Mouse (Mus musculus) stomach, embryonic 16.5 days (tissue): ENCODE measurements around the gene Ftsj3. TPM values are rescaled to one million over a fixed set of nuclear protein-coding genes. Genes with fewer than 3 reads are reported as not detected.
A peak's percentile ranks its signal among the peaks of the same experiment; 100 is the strongest.

Source experiments
- ATAC-seq: fragments of 200-750 bp; cut with Nextera tagmentation; 2 replicates; pipeline ENCODE4 v1.8.0; 2017; ENCODE audit warnings: moderate number of reproducible peaks, moderate TSS enrichment; ENCODE audit not compliant: insufficient read depth, low FRiP score
- H3K27ac ChIP-seq: fragments of 300-500 bp; sonication (generic); 2 replicates; pipeline ENCODE4 v1.5.1; 2014; ENCODE audit warnings: low read length
- H3K27me3 ChIP-seq: fragments of 300-500 bp; sonication (generic); 2 replicates; pipeline ENCODE4 v1.6.1; 2014; ENCODE audit warnings: low read length, control low read depth, mixed read lengths; ENCODE audit not compliant: control insufficient read depth, insufficient read depth
- H3K36me3 ChIP-seq: fragments of 300-500 bp; sonication (generic); 2 replicates; pipeline ENCODE4 v1.6.1; 2014; ENCODE audit warnings: low read length; ENCODE audit not compliant: control insufficient read depth, insufficient read depth
- H3K4me1 ChIP-seq: fragments of 300-500 bp; sonication (generic); 2 replicates; pipeline ENCODE4 v1.6.1; 2014; ENCODE audit warnings: low read length, control low read depth, mixed read lengths; ENCODE audit not compliant: control insufficient read depth, insufficient read depth
- H3K4me2 ChIP-seq: fragments of 300-500 bp; sonication (generic); 2 replicates; pipeline ENCODE4 v1.6.1; 2014; ENCODE audit warnings: low read depth, low read length, mixed read lengths
- H3K4me3 ChIP-seq: fragments of 300-500 bp; sonication (generic); replicated peaks from 2 replicates; pipeline ENCODE4 v1.5.1; 2014; ENCODE audit warnings: mild to moderate bottlenecking, low read length
- H3K9ac ChIP-seq: fragments of 300-500 bp; sonication (generic); 2 replicates; pipeline ENCODE4 v1.6.1; 2014; ENCODE audit warnings: low read length
- H3K9me3 ChIP-seq: fragments of 300-500 bp; sonication (generic); replicated peaks from 2 replicates; pipeline ENCODE4 v1.6.1; 2016; ENCODE audit warnings: low read length, control low read depth; ENCODE audit not compliant: control insufficient read depth
- WGBS: fragments of 180-500 bp; shearing (Covaris S2); extraction: QIAGEN DNeasy Blood & Tissue Kit; methylation state at CpG from one replicate; pipeline ENCODE4 v1.1.7; 2014; 5-methylcytosine and 5-hydroxymethylcytosine counted together
- polyA plus RNA-seq: library from polyadenylated mRNA; unstranded; fragments of >200 nt; fragmentation: Nextera tagmentation; extraction: Ambion mirVana; gene quantifications from 2 replicates; pipeline ENCODE4 v1.2.1, GENCODE M21; 2015

The Ftsj3 gene
- polyA plus RNA-seq, 1 experiment from 2014 or later, result 50.9 TPM

DNA sequence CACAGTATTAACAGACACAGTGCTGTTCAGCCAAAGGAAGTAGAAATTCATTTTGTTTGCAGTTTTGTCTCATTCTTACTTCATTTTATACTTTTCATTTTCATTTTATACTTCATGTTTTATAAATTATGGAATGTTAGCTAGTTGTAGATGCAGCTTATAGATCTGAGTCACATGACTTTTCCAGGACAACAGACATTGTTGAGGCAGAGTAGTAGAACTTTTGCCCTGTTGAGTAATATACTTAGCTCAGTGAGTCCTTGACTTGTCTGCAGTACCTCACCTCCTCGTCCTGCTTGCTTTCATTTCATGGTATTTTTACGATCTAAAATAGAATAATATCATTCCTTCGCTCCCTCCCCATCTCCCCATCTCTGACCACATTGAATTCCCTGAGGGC lies 35.3 kb downstream of the Ftsj3 start:
- H3K36me3 ChIP-seq, result 0 out of 2 replicates have a peak, but pooled peaks cover 3% of the 10 kb centered on the region
- H3K27ac ChIP-seq, result no peak overlapping the region
- WGBS, result 92% methylated on average over 3 of the region's 3 CpGs
- no peak overlapping the region for H3K4me3 ChIP-seq
- H3K9ac ChIP-seq, result no peak overlapping the region
- no peak overlapping the region for H3K4me2 ChIP-seq
- no peaks in the 10 kb centered on the region for H3K27me3 ChIP-seq
- no peaks in the 10 kb centered on the region for H3K9me3 ChIP-seq
- H3K4me1 ChIP-seq, result peaks cover 11% of the 10 kb centered on the region
- no peak for ATAC-seq

DNA sequence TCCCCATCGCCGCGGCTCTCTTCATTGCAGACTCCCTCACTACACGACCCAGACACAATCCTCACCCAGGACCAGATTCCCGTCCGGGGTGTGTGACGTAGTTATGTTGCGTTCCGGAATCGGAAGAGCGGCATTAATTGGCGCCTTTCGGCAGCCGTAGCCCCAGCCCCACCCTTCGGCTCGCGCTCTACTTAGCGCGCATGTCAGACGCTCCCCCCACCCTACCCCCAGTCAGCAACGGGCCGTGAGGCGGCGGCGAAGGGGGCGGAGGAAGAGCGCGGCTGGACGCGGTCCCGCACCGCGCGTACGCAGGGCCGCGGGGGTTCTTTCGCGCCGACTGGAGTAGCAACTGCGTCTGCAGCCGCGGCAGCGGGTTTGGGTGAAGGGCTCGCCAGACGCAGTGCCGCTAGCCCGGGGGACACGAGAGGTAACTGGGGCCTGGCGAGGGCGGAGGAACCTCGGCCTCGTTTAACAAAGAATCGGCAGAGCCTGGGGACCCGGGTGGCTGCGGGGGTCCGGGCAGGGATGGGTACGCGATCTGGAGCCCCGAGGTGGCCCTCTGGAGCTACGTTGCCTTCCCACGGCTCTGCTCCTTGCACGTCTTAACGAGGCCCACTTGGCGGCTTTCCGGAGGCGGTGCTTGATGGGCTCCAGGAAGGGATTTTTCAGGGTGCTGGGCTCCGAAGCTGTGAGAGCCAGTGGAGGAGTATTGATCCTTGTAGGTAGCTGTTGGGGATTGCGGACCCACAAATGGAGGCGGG lies 39.0 kb downstream of the Ftsj3 start, which contains the start of gene Ddx42:
TSS of gene Ddx42 (plus strand) at position 197 of the 761 bp plus-strand sequence.
- ATAC-seq, result peak; percentile 94
- H3K4me1 ChIP-seq, result peaks cover 22% of the 10 kb centered on the region
- H3K27me3 ChIP-seq, result no peaks in the 10 kb centered on the region
- H3K4me3 ChIP-seq, result peak within 1 kb of the TSS; percentile 99
- H3K9me3 ChIP-seq, result no peaks in the 10 kb centered on the region
- WGBS, result under 1% methylated on average over 70 of the region's 70 CpGs
- H3K27ac ChIP-seq, result peak within 1 kb of the TSS; percentile 98
- peak within 1 kb of the TSS; percentile 98 for H3K9ac ChIP-seq
- H3K4me2 ChIP-seq, result peak within 1 kb of the TSS; percentile 75
- H3K36me3 ChIP-seq, result no peaks in the 10 kb centered on the region

GRCm38 (mm10) chr11:106215927-106216729 lies 39.8 kb downstream of the Ftsj3 start, which contains the start of gene Ccdc47:
Gene Ccdc47 (minus strand): TSS chr11:106216344.
- Histone ChIP-seq H3K9me3 (no peaks in the 10 kb centered on the region), H3K36me3 (peaks cover 3% of the 10 kb centered on the region; the same call in 1 of the 2 replicates), H3K4me2 (peak within 1 kb of the TSS; percentile 75), H3K27ac (peak within 1 kb of the TSS; percentile 98), H3K27me3 (no peaks in the 10 kb centered on the region), H3K4me1 (peaks cover 22% of the 10 kb centered on the region), H3K9ac (peak within 1 kb of the TSS; percentile 98), H3K4me3 (peak within 1 kb of the TSS; percentile 99)
- peak; percentile 97 for ATAC-seq
- WGBS, result under 1% methylated on average over 46 of the region's 46 CpGs

DNA sequence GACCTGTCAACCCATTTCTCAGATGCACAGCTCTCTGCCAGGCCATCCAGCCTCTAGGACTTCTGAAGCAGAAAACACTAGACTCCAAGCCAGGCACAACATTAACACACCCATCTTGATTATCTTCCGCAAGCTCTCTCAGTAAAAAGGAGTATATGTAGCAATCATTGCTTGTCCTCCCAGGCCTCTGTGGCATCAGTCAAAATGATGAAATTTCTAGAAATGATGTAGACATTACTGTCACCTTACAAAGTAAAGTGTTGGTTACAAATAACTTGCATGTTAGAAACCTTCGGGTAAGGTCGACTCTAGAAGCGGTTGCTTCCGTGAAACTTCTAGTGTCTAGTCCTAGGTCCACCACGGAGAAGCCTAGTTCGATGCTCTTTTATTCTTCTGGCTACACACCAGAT lies 40.4 kb downstream of the Ftsj3 start:
- Histone ChIP-seq H3K4me2 (peak overlapping the region; percentile 61), H3K9me3 (no peaks in the 10 kb centered on the region), H3K4me3 (peak overlapping the region; percentile 99), H3K36me3 (peaks cover 3% of the 10 kb centered on the region; the same call in 1 of the 2 replicates), H3K27ac (peak overlapping the region; percentile 85), H3K9ac (peak overlapping the region; percentile 79), H3K27me3 (no peaks in the 10 kb centered on the region), H3K4me1 (peaks cover 22% of the 10 kb centered on the region)
- WGBS, result 20% methylated on average over 7 of the region's 7 CpGs
- no peak for ATAC-seq

GRCm38 (mm10) chr11:106214856-106215255 lies 41.0 kb downstream of the Ftsj3 start:
- Histone ChIP-seq H3K4me1 (peaks cover 22% of the 10 kb centered on the region), H3K27me3 (no peaks in the 10 kb centered on the region), H3K36me3 (peaks cover 3% of the 10 kb centered on the region; the same call in 1 of the 2 replicates), H3K9me3 (no peaks in the 10 kb centered on the region), H3K9ac (peak overlapping the region; percentile 79), H3K4me2 (peak overlapping the region; percentile 61), H3K27ac (no peak overlapping the region), H3K4me3 (peak overlapping the region; percentile 99)
- WGBS, result 83% methylated on average over 5 of the region's 5 CpGs
- no peak for ATAC-seq

GRCm38 (mm10) chr11:106212771-106213170 lies 43.1 kb downstream of the Ftsj3 start:
- ATAC-seq, result no peak
- Histone ChIP-seq H3K9ac (no peak overlapping the region), H3K27me3 (no peaks in the 10 kb centered on the region), H3K4me2 (no peak overlapping the region), H3K4me1 (peaks cover 13% of the 10 kb centered on the region), H3K4me3 (no peak overlapping the region), H3K9me3 (no peaks in the 10 kb centered on the region), H3K27ac (no peak overlapping the region), H3K36me3 (peaks cover 14% of the 10 kb centered on the region)
- 86% methylated on average over 8 of the region's 8 CpGs for WGBS

DNA sequence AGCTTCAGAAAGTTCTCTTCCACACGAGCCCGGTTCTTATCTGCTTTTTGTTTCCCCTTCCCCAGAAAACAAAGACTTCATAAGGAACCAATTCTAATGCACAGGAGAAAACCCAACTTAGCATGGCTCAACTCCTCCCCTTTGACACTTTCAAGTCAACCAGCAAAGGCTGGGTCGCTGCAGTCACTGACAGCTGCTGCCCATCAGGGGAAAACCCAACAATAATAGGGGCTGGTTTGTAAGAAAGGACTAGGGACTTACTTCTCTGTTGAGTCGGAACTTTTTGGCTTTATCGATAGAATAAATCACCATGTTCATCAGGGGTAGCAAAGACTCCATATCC lies 53.8 kb downstream of the Ftsj3 start, which contains the start of gene Strada:
TSS of gene Strada (minus strand) at position 46 of the 343 bp plus-strand sequence.
- no peak for ATAC-seq
- 73% methylated on average over 5 of the region's 5 CpGs for WGBS
- Histone ChIP-seq H3K4me2 (no peak within 1 kb of the TSS), H3K4me3 (no peak within 1 kb of the TSS), H3K36me3 (peaks cover 14% of the 10 kb centered on the region; the same call in 1 of the 2 replicates), H3K9ac (no peak within 1 kb of the TSS), H3K9me3 (no peaks in the 10 kb centered on the region), H3K27me3 (no peaks in the 10 kb centered on the region), H3K4me1 (no peaks in the 10 kb centered on the region), H3K27ac (no peak within 1 kb of the TSS)

DNA sequence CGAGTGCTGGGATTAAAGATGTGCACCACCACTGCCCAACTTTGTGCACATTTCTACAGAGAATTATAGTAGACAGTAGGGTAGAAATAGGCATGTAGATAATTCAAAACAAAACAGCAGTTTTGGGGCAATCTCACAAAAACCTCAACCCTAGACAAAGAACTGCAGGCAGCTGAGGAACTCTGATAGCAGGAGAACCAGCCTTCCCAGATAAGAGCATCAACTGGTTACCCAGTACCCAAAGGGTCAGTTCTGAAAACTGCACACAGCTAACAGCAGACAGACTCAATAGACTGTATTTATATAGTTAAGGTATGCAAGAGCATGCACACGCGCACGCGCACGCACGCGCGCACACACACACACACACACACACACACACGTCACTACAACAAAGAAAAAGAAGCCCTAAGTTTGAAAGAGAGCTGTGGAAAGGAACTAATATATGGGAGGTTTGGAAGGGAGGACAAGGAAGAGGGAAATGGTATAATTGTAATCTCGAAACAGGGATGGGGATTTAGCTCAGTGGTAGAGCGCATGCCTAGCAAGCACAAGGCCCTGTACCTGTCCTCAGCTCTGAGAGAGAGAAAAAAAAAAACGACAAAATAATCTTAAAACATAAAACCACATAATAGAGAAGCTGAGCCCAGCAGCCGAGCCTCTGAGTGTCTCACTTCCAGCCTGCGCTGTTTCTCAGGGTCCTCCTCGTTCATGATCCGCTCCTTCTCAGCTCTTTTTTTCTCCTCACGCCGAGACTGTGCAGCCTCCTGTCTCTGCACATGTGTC lies 54.3 kb downstream of the Ftsj3 start:
- Histone ChIP-seq H3K36me3 (peaks cover 14% of the 10 kb centered on the region; the same call in 1 of the 2 replicates), H3K27ac (no peak overlapping the region), H3K27me3 (no peaks in the 10 kb centered on the region), H3K4me1 (no peaks in the 10 kb centered on the region), H3K4me3 (no peak overlapping the region), H3K4me2 (no peak overlapping the region), H3K9me3 (no peaks in the 10 kb centered on the region), H3K9ac (no peak overlapping the region)
- WGBS, result 89% methylated on average over 19 of the region's 19 CpGs
- ATAC-seq, result no peak
